Mouse (Mus musculus): Measurements from ENCODE around the gene Zfp738.
A peak's percentile ranks its signal among the peaks of the same experiment; 100 is the strongest.
"Not testable (repeated sequence)": the region's sequence is repeated elsewhere in the genome, so short reads cannot be mapped to it uniquely, and the experiment has no call there.

Zfp738 gene

DNA sequence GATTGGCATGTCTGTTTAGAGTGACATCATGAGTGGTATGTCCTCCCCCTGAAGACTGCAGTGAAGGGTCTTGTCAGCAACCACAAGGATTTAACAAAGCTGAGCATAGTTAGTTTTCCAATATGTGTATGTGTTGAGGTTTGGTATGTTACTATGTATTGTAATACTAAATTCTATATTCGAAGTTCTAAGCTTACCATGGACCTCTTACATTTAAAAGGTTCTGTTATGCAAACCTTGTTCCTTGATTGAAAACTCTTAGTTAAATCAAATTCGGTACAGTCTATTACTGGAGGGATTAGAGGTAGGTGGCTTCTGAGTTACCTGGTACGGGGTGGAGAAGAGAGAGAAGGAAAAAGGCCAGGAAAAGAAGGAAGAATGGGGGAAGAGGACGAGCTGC lies at the start of gene Zfp738:
Gene Zfp738 (minus strand): TSS at position 101 of the 400 bp plus-strand sequence.
- DNase-seq (ENCODE audit: low read depth, low spot score): no peak

DNA sequence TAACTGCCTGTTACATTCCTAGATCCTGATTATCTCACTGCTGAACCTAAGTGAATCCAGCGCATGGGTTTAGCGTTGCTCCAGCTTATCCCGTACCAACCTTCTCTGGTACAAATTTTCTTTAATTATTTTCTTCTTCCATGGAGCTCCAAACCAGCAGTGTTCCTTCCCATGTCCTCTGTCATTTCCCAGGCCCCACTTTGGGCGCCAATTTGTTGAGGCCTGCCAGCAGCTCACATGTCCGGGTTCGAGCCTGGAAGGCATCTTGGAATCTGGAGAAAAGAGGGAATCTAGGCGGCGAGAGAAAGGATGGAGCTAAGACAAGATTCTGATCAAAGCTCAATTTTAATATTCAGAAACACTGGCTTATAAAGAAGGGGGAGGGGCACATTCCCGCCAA lies 47.5 kb upstream of the Zfp738 start:
- not testable (repeated sequence) for DNase-seq (ENCODE audit: low read depth, low spot score)

DNA sequence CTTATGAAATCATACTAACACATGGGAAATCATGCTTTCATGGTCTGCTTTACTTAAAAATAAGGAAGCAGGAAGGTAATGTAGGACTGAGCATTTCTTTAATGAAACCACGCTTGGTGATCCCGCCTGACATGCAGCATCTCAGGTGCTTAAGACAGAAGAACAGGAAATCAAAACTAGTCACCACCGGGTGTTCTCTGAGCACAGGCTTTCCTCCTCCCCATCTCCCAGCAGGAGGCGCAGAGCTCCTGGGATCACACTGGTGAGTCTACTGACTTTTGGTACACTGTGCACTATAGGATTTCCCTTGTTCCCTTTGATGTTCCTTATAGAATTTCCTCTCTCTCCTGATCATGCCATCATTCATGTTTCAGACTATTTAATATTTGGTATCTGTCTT lies 42.6 kb upstream of the Zfp738 start:
- DNase-seq (ENCODE audit: low read depth, low spot score): not testable (repeated sequence)

DNA sequence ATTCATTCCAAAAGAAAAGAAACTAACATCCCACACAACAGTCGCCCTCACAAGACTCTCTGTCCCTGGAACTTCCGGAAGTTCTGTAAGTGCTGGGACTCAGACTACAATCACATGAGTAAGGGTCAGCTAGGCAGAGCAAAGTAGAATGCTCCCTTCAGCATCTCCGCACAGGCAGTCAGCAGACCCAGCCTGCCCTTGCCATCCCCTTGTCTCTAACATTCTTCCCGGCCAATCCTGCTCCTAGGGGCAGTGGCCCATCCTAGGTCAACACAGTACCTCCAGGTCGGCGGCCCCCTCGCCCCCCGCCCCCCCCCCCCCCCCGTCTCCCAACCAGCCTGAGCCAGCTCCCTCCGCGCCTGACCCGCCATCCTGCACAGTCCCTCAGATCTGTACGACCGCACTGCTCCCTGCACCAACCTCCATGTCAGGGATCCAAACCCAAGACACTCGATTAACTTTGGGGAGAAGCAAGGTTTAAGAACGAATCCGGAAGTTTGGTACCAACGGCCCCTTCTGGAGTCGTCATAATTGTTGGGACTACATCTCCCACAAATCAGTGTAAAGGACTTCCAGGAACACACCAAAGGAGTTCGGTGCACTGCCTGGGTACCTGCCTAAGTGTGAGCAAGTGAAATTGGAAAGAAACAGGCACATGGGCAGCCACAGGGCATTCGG lies 41.9 kb upstream of the Zfp738 start, which contains the start of gene Zfp65:
Gene Zfp65 (minus strand): TSS at position 533 of the 678 bp plus-strand sequence.
- peak; percentile 54 for DNase-seq (ENCODE audit: low read depth, low spot score)

DNA sequence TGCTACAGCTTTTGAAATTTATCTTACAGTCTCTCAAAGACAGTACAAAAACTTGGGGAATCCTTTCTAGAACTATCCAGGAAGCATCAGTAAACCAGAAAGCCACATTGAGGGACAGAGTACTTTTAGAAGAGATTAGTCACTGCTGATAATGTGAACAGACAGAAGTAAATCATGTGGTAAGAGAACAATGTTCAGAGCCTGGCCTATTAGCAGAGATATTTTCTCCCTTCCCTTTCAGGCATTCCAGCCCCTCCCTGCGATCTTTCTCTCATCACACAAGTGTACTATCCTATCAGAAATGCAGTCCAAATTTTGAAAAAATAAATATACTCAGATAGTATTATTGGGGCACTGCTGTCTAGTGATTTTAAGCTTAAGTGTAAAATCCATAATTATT lies 41.2 kb upstream of the Zfp738 start:
- DNase-seq (ENCODE audit: low read depth, low spot score): no peak

DNA sequence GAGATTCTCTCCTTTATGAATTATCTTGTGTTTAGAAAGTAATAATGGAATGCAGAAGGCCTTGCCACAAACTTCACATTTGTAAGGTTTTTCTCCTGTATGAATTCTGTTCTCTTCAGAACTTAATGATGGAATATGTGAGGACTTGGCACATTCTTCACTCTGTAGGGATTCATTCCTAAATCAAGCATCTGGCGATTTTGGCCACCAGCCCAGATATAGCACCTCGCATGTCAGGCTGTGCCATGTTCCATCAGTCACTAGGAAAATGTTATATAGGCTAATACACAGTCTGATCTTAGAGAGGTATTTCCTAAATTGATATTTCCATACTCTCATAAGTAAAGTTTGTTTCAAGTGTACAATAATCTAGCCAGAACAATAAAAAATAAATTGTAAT lies 38.5 kb upstream of the Zfp738 start:
- not testable (repeated sequence) for DNase-seq (ENCODE audit: low read depth, low spot score)

DNA sequence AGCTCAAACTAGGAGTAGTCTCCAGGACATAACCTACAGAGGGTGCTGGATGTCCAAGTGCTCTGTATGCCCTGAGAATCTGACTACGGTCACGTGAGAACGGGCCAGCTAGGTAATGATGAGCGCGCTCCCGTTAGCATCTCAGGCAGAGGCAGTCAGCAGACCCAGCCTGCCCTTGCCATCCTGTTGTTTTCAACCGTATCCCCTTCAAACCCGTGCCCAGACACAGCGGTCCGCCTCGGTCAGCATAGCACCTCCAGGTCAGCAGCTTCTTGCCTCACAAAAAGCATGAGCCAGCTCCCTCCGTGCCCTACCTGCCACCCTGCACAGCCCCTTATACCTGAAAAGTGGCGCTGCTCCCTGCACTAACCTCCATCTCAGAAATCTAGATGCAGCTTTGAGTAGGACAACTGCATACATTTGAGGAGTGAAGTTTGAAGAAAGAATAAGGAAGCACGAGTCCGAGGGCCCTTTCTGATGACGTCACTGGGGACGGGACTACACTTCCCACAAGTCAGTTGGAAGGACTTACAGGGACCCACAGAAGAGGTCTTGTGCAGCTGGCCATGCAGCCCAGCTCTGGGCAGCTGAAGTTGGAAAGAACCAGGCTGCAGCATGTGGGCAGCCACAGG lies 37.1 kb upstream of the Zfp738 start:
- peak; percentile 87 for DNase-seq (ENCODE audit: low read depth, low spot score)

DNA sequence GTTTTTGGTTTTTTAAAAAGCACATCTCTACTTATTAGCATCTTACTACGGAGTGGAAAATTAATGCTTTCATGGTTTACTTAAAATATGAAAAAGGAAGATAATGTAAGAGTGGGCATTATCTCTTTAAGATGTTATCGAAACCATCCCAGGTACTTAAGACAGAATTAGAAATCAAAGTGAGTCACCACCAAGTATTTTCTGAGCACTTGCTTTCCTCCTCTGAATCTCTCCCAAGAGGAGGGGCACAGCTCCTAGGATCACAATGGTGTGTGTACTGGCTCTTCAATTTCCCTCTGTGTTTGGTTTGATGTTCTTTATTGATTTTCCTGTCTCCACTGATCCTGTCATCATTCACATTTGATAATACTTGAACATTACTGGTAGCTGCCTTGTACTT lies 3.0 kb downstream of the Zfp738 start:
- DNase-seq (ENCODE audit: low read depth, low spot score): not testable (repeated sequence)

DNA sequence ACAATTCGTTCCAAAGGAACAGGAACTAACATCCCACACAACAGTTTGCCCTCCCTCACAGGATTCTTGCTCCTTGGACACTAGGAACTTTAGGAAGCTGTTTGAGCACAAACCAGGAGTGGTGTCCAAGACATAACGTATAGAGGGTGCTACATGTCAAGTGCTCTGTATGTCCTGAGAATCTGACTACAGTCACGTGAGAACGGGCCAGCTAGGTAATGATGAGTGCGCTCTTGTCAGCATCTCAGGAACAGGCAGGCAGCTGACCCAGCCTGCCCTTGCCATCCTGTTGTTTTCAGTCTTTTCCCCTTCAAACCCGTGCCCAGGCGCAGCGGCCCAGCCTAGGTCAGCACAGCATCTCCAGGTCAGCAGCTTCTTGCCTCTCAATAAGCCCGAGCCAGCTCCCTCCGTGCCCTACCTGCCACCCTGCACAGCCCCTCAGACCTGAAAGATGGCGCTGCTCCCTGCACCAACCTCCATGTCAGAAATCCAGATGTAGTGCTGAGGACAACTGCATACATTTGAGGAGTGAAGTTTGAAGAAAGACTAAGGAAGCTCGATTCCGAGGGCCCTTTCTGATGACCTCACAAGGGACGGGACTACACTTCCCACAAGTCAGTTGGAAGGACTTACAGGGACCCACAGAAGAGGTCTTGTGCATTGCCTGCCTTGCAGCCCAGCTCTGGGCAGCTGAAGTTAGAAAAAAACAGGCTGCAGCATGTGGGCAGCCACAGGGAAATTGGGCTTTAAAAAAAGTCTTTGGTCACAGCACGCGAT lies 3.7 kb downstream of the Zfp738 start:
- DNase-seq (ENCODE audit: low read depth, low spot score): peak; percentile 85

DNA sequence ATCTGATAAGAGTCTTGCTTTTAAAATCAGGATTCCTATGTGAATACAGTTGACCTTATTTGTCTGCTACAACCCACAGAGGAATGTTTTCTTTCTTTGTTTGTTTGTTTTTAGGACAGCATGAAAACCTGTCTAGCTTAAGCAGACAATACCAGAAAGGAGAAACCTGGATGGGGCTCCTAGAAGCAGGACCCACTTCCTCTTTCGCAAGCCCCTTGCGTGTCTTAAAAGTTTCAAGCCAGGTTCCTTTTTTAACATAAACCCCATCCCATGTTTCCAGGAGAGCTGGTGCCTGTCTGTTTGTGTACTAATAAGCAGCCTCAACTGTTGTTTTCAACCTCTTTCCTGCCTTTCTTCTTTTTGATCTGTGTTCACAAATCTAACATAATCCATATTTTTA lies 12.0 kb downstream of the Zfp738 start:
- no peak for DNase-seq (ENCODE audit: low read depth, low spot score)

DNA sequence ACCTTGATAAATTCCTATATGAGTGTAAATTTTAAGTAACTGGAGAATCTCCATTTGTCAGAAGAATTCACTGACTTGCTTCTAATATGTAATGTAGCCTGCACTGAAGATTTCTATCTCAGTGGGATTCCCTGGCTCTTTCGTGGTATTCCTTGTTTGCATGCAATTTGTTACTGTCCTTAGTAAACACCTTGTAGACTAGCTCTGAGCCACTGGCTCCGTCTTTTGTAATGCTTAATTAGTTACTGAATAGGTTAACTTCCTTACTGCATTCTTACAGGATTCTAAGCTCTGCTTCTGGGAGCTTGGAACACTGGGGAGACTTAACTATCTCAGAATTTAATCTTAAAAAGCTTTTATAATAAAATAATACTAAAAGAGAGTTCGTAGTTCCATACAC lies 34.4 kb downstream of the Zfp738 start:
- no peak for DNase-seq (ENCODE audit: low read depth, low spot score)

DNA sequence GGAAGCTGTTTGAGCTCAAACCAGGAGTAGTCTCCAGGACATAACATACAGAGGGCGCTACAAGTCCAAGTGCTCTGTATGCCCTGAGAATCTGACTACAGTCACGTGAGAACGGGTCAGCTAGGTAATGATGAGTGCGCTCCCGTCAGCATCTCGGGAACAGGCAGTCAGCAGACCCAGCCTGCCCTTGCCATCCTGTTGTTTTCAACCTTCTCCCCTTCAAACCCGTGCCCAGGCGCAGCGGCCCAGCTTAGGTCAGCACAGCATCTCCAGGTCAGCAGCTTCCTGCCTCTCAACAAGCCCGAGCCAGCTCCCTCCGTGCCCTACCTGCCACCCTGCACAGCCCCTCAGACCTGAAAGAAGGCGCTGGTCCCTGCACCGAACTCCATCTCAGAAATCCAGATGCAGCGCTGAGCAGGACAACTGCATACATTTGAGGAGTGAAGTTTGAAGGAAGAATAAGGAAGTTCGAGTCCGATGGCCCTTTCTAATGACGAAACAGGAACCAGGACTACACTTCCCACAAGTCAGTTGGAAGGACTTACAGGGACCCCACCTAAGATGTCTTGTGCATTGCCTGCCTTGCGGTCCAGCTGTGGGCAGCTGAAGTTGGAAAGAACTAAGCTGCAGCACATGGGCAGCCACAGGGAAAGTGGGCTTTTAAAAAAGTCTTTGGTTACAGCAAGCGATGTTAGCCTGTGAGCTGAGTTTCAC lies 49.4 kb downstream of the Zfp738 start, which contains the start of the genes Gm49345 and Zfp729a:
Gene Gm49345 (minus strand): TSS at position 476 of the 714 bp plus-strand sequence.
Gene Zfp729a (minus strand): TSS at position 498 of the 714 bp plus-strand sequence.
- peak; percentile 90 for DNase-seq (ENCODE audit: low read depth, low spot score)

DNA sequence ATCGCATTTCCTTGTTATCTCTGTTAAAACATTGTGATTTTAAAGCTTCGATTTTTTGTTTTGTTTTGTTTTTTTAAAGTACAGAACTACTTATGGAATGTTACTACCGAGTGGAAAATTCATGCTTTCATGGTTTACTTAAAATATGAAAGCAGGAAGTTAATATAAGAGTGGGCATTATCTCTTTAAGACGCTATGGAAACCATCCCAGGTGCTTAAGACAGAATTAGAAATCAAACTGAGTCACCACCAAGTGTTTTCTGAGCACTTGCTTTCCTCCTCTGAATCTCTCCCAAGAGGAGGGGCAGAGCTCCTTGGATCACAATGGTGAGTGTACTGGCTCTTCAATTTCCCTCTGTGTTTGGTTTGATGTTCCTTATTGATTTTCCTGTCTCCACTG lies 76.8 kb downstream of the Zfp738 start:
- DNase-seq (ENCODE audit: low read depth, low spot score): no peak

DNA sequence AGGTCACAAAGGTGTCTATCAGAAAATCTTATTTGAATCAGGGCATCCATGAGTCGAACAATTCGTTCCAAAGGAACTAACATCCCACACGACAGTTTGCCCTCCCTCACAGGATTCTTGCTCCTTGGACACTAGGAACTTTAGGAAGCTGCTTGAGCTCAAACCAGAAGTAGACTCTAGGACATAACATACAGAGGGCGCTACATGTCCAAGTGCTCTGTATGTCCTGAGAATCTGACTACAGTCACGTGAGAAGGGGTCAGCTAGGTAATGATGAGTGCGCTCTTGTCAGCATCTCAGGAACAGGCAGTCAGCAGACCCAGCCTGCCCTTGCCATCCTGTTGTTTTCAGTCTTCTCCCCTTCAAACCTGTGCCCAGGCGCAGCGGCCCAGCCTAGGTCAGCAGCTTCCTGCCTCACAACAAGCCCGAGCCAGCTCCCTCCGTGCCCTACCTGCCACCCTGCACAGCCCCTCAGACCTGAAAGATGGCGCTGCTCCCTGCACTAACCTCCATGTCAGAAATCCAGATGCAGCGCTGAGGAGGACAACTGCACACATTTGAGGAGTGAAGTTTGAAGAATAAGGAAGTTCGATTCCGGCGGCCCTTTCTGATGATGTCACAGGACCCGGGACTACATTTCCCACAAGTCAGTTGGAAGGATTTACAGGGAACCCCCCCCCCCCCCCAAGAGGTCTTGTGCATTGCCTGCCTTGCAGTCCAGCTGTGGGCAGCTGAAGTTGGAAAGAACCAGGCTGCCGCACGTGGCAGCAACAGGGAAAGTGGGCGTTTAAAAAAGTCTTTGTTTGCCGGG lies 77.6 kb downstream of the Zfp738 start, which contains the start of gene Zfp729b:
Gene Zfp729b (minus strand): TSS at position 642 of the 811 bp plus-strand sequence.
- DNase-seq (ENCODE audit: low read depth, low spot score): peak; percentile 84
